Mouse (Mus musculus): ENCODE measurements around the gene Irf5. TPM values are rescaled to one million over a fixed set of nuclear protein-coding genes. Genes with fewer than 3 reads are reported as not detected.

Irf5 gene
- total RNA-seq, 1 experiment from 2014 or later = 154 TPM

GRCm38 (mm10) chr6:29523301-29524033 lies 3.0 kb upstream of the Irf5 start:
- ATAC-seq (ENCODE audit: extremely low read depth, insufficient number of reproducible peaks, low FRiP score, poor library complexity, severe bottlenecking) = no peak

- ATAC-seq (ENCODE audit: extremely low read depth, insufficient number of reproducible peaks, low FRiP score, poor library complexity, severe bottlenecking) = peak; percentile 47
Observed at GRCm38 (mm10) chr6:29524034-29524489, 2.4 kb upstream of the Irf5 start.

GRCm38 (mm10) chr6:29525256-29525655 lies 1.2 kb upstream of the Irf5 start:
- ATAC-seq (ENCODE audit: extremely low read depth, insufficient number of reproducible peaks, low FRiP score, poor library complexity, severe bottlenecking) = no peak

- no peak for ATAC-seq (ENCODE audit: extremely low read depth, insufficient number of reproducible peaks, low FRiP score, poor library complexity, severe bottlenecking)
Observed at GRCm38 (mm10) chr6:29527361-29528164, 1.1 kb downstream of the Irf5 start.

- ATAC-seq (ENCODE audit: extremely low read depth, insufficient number of reproducible peaks, low FRiP score, poor library complexity, severe bottlenecking) = no peak
Observed at GRCm38 (mm10) chr6:29528165-29528505, 1.7 kb downstream of the Irf5 start.

- peak; percentile 68 for ATAC-seq (ENCODE audit: extremely low read depth, insufficient number of reproducible peaks, low FRiP score, poor library complexity, severe bottlenecking)
Observed at GRCm38 (mm10) chr6:29528561-29529443, 2.4 kb downstream of the Irf5 start.

- ATAC-seq (ENCODE audit: extremely low read depth, insufficient number of reproducible peaks, low FRiP score, poor library complexity, severe bottlenecking) = no peak
Observed at GRCm38 (mm10) chr6:29529444-29529820, 3.0 kb downstream of the Irf5 start.

GRCm38 (mm10) chr6:29530050-29530449 lies 3.6 kb downstream of the Irf5 start:
- ATAC-seq (ENCODE audit: extremely low read depth, insufficient number of reproducible peaks, low FRiP score, poor library complexity, severe bottlenecking) = peak; percentile 25; the same call in 1 of the 2 replicates

- no peak for ATAC-seq (ENCODE audit: extremely low read depth, insufficient number of reproducible peaks, low FRiP score, poor library complexity, severe bottlenecking)
Observed at GRCm38 (mm10) chr6:29535316-29535715, 8.9 kb downstream of the Irf5 start.

- ATAC-seq (ENCODE audit: extremely low read depth, insufficient number of reproducible peaks, low FRiP score, poor library complexity, severe bottlenecking) = peak; percentile 42
Observed at GRCm38 (mm10) chr6:29536651-29537193, 10.3 kb downstream of the Irf5 start.

GRCm38 (mm10) chr6:29537221-29537620 lies 10.8 kb downstream of the Irf5 start:
- no peak for ATAC-seq (ENCODE audit: extremely low read depth, insufficient number of reproducible peaks, low FRiP score, poor library complexity, severe bottlenecking)

GRCm38 (mm10) chr6:29539502-29539901 lies 13.1 kb downstream of the Irf5 start:
- no peak for ATAC-seq (ENCODE audit: extremely low read depth, insufficient number of reproducible peaks, low FRiP score, poor library complexity, severe bottlenecking)

- no peak for ATAC-seq (ENCODE audit: extremely low read depth, insufficient number of reproducible peaks, low FRiP score, poor library complexity, severe bottlenecking)
Observed at GRCm38 (mm10) chr6:29540223-29540622, 13.8 kb downstream of the Irf5 start.

- ATAC-seq (ENCODE audit: extremely low read depth, insufficient number of reproducible peaks, low FRiP score, poor library complexity, severe bottlenecking) = no peak
Observed at GRCm38 (mm10) chr6:29540956-29541355, 14.5 kb downstream of the Irf5 start.

- no peak for ATAC-seq (ENCODE audit: extremely low read depth, insufficient number of reproducible peaks, low FRiP score, poor library complexity, severe bottlenecking)
Observed at GRCm38 (mm10) chr6:29545611-29546010, 19.2 kb downstream of the Irf5 start.

- no peak for ATAC-seq (ENCODE audit: extremely low read depth, insufficient number of reproducible peaks, low FRiP score, poor library complexity, severe bottlenecking)
Observed at GRCm38 (mm10) chr6:29547582-29547981, 21.2 kb downstream of the Irf5 start.

- no peak for ATAC-seq (ENCODE audit: extremely low read depth, insufficient number of reproducible peaks, low FRiP score, poor library complexity, severe bottlenecking)
Observed at GRCm38 (mm10) chr6:29548086-29548485, 21.7 kb downstream of the Irf5 start.

GRCm38 (mm10) chr6:29552526-29552925 lies 26.1 kb downstream of the Irf5 start:
- no peak for ATAC-seq (ENCODE audit: extremely low read depth, insufficient number of reproducible peaks, low FRiP score, poor library complexity, severe bottlenecking)

GRCm38 (mm10) chr6:29557112-29557511 lies 30.7 kb downstream of the Irf5 start:
- ATAC-seq (ENCODE audit: extremely low read depth, insufficient number of reproducible peaks, low FRiP score, poor library complexity, severe bottlenecking) = no peak
